Mouse (Mus musculus): Measurements from ENCODE around the gene Otx2. TPM values are rescaled to one million over a fixed set of nuclear protein-coding genes. Genes with fewer than 3 reads are reported as not detected.

Otx2 gene
- polyA plus RNA-seq, 2 experiments, result 0.04 TPM; not detected in 1

DNA sequence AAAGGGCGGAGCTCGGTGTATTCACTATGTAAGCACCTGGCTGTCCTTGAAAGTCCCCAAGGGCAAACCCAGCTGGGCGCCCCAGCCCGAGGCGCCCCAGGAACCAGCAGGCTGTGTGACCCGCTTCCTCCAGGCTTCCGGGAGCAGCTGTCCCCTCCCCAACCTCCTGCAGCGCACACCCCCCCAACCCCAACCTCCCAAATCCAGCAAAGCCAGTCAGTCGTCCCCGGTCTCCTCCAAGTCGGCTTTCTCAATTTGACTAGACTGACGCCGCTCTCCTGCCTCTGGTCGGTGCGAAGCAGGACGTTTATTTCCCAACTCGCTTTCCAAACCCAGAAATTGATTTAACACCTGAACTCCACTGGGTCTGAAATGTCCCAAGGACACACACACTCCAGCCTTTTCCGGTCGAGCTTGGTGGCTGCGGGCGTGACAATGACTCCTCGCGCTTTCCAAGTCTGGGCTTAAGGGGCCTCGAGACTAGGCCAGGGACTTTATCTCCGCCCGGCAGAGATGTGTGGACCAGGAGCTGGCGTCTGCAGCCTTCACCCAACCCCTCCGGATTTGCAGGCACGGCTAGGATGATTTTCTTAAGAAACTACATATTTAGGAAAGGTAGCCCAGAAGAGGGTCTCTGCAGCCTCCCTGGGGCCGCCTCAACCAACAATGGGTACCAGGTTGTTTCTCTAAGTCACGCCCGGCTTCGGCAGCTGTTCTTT lies 18.4 kb downstream of the Otx2 start:
- H3K4me1 ChIP-seq (ENCODE audit: control insufficient read depth, insufficient read depth, low read length), result no peaks in the 10 kb centered on the region
- TF ChIP-seq POLR2A (IDR thresholded peaks at IDR 0.05; ENCODE audit: borderline replicate concordance, extremely low read depth, insufficient read depth, insufficient read length), result no peak
- no peak overlapping the region for H3K4me2 ChIP-seq (replicated peaks; ENCODE audit: low read depth, low read length, severe bottlenecking)
- ATAC-seq (ENCODE audit: low FRiP score, low read depth), result no peak
- no peak for DNase-seq (ENCODE audit: low spot score)
- H3K4me3 ChIP-seq (replicated peaks; ENCODE audit: low read length), result no peak overlapping the region
- H3K27ac ChIP-seq (replicated peaks; ENCODE audit: low read depth, low read length), result no peak overlapping the region
- no peaks in the 10 kb centered on the region for H3K9me3 ChIP-seq (ENCODE audit: control insufficient read depth, low read length)
- H3K27me3 ChIP-seq (ENCODE audit: control insufficient read depth, insufficient read depth, low read length), result peaks cover 100% of the 10 kb centered on the region
- WGBS, result under 1% methylated on average over 31 of the region's 33 CpGs
- no peak overlapping the region for H3K9ac ChIP-seq (ENCODE audit: low read depth, low read length, severe bottlenecking)
- H3K36me3 ChIP-seq (ENCODE audit: control insufficient read depth, insufficient read depth, low read length), result no peaks in the 10 kb centered on the region

DNA sequence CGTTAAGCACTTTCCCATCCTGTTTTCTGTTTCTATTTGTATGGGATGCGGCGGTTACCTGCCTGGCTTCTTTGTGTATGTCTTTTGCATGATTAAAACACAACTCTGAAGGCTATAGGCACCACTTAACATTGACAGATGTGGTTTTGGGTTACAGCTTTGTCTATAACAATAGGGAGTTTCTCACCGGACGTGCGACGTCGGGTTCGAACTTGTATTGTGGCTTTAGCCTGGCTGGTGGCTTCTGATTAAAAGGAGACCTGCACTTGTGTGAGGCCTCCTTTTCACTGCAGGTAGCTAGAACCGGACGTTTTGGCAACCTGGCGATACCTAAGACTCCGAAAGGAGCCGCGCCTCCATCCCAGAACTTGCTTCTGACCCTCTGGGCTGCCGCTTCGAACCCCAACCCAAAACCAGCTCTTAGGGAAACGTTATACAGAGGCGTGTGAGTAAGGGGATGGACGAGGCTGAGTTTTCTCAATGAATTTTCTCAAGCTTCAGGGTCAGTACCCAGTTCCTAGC lies 19.0 kb downstream of the Otx2 start:
- Histone ChIP-seq H3K4me3 (replicated peaks; ENCODE audit: low read length) (no peak overlapping the region), H3K9ac (ENCODE audit: low read depth, low read length, severe bottlenecking) (no peak overlapping the region), H3K36me3 (ENCODE audit: control insufficient read depth, insufficient read depth, low read length) (no peaks in the 10 kb centered on the region), H3K9me3 (ENCODE audit: control insufficient read depth, low read length) (no peaks in the 10 kb centered on the region), H3K4me1 (ENCODE audit: control insufficient read depth, insufficient read depth, low read length) (no peaks in the 10 kb centered on the region), H3K27ac (replicated peaks; ENCODE audit: low read depth, low read length) (no peak overlapping the region), H3K27me3 (ENCODE audit: control insufficient read depth, insufficient read depth, low read length) (peaks cover 97% of the 10 kb centered on the region), H3K4me2 (replicated peaks; ENCODE audit: low read depth, low read length, severe bottlenecking) (no peak overlapping the region)
- TF ChIP-seq POLR2A (IDR thresholded peaks at IDR 0.05; ENCODE audit: borderline replicate concordance, extremely low read depth, insufficient read depth, insufficient read length), result no peak
- WGBS, result 2% methylated on average over 20 of the region's 20 CpGs
- DNase-seq (ENCODE audit: low spot score), result no peak
- ATAC-seq (ENCODE audit: low FRiP score, low read depth), result no peak

DNA sequence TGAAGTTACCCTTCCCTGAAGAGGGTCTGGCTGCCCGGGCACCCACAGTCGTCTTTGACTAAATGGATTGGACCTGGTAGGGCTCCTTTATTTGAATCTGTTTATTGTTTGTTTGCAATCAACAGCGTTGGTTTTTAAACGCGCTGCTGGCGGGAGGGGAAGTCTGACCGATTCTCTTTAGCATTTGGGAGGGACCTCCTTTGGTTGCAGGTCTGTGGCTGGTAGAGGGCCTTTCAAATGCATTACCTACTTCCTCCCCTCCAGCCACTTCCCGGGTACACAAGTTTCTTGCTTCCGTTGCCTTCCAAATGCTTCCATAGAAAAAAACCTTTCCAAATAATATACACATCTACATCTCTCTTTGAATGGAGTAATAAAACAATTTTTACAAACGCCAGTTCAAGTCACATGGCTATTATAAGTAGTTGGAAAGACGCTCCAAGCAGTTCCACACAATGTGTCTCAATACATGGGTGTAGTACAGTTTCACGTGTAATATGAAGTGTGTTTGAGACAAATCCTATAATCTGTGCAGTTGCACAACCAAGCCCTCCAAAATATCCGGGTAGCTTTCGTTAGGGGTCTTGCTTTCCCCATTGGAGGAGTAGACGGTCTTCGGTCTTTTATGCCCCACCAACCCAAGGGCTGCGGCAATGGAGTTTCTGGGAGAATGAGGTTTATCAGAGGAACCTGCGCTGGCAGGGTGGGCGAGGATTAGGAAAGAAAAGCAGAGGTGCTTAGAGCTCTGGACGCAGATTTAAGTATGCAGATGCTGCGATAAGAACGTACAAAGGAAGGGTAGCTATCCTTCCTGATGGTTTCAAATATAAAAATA lies 19.7 kb downstream of the Otx2 start:
- Histone ChIP-seq H3K36me3 (ENCODE audit: control insufficient read depth, insufficient read depth, low read length) (no peaks in the 10 kb centered on the region), H3K27me3 (ENCODE audit: control insufficient read depth, insufficient read depth, low read length) (peaks cover 90% of the 10 kb centered on the region), H3K27ac (replicated peaks; ENCODE audit: low read depth, low read length) (no peak overlapping the region), H3K4me3 (replicated peaks; ENCODE audit: low read length) (no peak overlapping the region), H3K4me1 (ENCODE audit: control insufficient read depth, insufficient read depth, low read length) (no peaks in the 10 kb centered on the region), H3K9ac (ENCODE audit: low read depth, low read length, severe bottlenecking) (no peak overlapping the region), H3K4me2 (replicated peaks; ENCODE audit: low read depth, low read length, severe bottlenecking) (no peak overlapping the region), H3K9me3 (ENCODE audit: control insufficient read depth, low read length) (no peaks in the 10 kb centered on the region)
- 6% methylated on average over 22 of the region's 22 CpGs for WGBS
- DNase-seq (ENCODE audit: low spot score) (no peak), ATAC-seq (ENCODE audit: low FRiP score, low read depth) (no peak)
- no peak for TF ChIP-seq POLR2A (IDR thresholded peaks at IDR 0.05; ENCODE audit: borderline replicate concordance, extremely low read depth, insufficient read depth, insufficient read length)

DNA sequence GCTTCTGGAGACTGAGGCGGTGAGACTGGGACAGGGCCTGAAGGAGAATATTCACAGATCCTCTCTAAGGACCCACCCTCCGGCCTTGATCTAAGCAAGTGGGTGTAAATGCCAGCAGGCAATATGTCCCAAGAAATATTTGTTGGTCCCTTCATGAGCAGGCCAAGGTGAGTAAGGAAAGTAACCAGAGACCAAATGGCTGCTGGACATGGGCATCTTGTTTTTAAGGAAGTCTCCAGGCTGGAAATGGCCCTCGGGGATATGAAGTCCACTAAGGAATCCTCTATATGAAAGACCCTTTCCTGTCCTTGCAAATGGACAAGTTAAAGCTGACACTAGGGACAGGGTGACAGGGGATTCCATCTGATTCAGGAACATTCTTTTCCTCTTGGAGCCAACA lies 20.5 kb downstream of the Otx2 start:
- Histone ChIP-seq H3K27me3 (ENCODE audit: control insufficient read depth, insufficient read depth, low read length) (peaks cover 82% of the 10 kb centered on the region), H3K9me3 (ENCODE audit: control insufficient read depth, low read length) (no peaks in the 10 kb centered on the region), H3K27ac (replicated peaks; ENCODE audit: low read depth, low read length) (no peak overlapping the region), H3K36me3 (ENCODE audit: control insufficient read depth, insufficient read depth, low read length) (no peaks in the 10 kb centered on the region), H3K4me3 (replicated peaks; ENCODE audit: low read length) (no peak overlapping the region), H3K9ac (ENCODE audit: low read depth, low read length, severe bottlenecking) (no peak overlapping the region), H3K4me2 (replicated peaks; ENCODE audit: low read depth, low read length, severe bottlenecking) (no peak overlapping the region), H3K4me1 (ENCODE audit: control insufficient read depth, insufficient read depth, low read length) (no peaks in the 10 kb centered on the region)
- ATAC-seq (ENCODE audit: low FRiP score, low read depth) (no peak), DNase-seq (ENCODE audit: low spot score) (no peak)
- WGBS, result 56% methylated on average over 3 of the region's 3 CpGs
- no peak for TF ChIP-seq POLR2A (IDR thresholded peaks at IDR 0.05; ENCODE audit: borderline replicate concordance, extremely low read depth, insufficient read depth, insufficient read length)

DNA sequence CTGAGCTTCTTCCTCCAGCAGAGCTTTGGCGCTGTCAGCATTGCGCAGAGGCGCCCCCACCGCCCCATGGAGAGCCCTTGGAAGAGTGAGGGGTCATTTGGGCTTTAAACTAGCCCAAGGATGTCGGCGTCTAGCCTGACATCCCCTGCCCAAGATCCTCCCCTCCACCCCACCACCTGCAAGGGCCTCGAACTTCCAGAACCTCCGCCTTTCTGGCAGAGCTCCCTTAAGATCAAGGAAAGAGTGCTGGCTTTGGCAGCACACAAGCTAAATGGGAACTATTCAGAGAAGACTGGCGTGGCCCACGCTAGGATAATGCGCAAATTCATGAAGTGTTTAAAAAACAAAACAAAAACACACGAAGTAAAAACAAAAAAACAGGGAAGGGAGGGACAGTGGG lies 21.4 kb downstream of the Otx2 start:
- H3K27ac ChIP-seq (replicated peaks; ENCODE audit: low read depth, low read length), result no peak overlapping the region
- no peak for DNase-seq (ENCODE audit: low spot score)
- WGBS, result 12% methylated on average over 12 of the region's 12 CpGs
- peaks cover 73% of the 10 kb centered on the region for H3K27me3 ChIP-seq (ENCODE audit: control insufficient read depth, insufficient read depth, low read length)
- no peak overlapping the region for H3K4me3 ChIP-seq (replicated peaks; ENCODE audit: low read length)
- no peak for TF ChIP-seq POLR2A (IDR thresholded peaks at IDR 0.05; ENCODE audit: borderline replicate concordance, extremely low read depth, insufficient read depth, insufficient read length)
- no peak for ATAC-seq (ENCODE audit: low FRiP score, low read depth)
- no peak overlapping the region for H3K9ac ChIP-seq (ENCODE audit: low read depth, low read length, severe bottlenecking)
- H3K9me3 ChIP-seq (ENCODE audit: control insufficient read depth, low read length), result no peaks in the 10 kb centered on the region
- no peaks in the 10 kb centered on the region for H3K36me3 ChIP-seq (ENCODE audit: control insufficient read depth, insufficient read depth, low read length)
- H3K4me1 ChIP-seq (ENCODE audit: control insufficient read depth, insufficient read depth, low read length), result no peaks in the 10 kb centered on the region
- no peak overlapping the region for H3K4me2 ChIP-seq (replicated peaks; ENCODE audit: low read depth, low read length, severe bottlenecking)
